Mouse (Mus musculus): ENCODE results near the gene Bclaf1.

The Bclaf1 gene

GRCm38 (mm10) chr10:20314797-20315196 is 2.5 kb downstream of the Bclaf1 start:
- DNase-seq (ENCODE audit: low spot score in 2 of 2) = peak in 1 of 2 experiments; percentile 60

DNA sequence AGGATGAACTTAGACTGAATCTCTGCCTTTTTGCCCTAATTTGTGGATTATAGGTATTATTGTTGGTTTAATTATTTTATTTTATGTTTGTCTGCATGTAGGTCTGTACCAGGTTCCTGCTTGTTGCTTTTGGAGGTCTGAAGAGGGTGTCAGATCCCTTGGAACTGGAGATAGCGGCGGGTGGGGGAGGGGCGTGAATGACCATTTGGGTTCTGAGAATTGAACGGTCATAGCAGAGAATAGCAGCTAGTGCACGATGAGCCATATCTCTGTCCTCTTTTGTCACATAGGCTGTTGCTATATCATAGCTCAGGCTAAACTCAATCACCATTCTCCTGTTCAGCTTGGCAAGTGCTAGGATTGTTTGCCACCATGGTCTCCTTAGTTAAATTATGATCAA is 5.2 kb downstream of the Bclaf1 start:
- no peak for DNase-seq (ENCODE audit: low spot score in 2 of 2)

GRCm38 (mm10) chr10:20326226-20326625 is 14.0 kb downstream of the Bclaf1 start:
- no peak for DNase-seq (ENCODE audit: low spot score in 2 of 2)

GRCm38 (mm10) chr10:20331262-20331661 is 19.0 kb downstream of the Bclaf1 start:
- no peak for DNase-seq (ENCODE audit: low spot score in 2 of 2)

DNA sequence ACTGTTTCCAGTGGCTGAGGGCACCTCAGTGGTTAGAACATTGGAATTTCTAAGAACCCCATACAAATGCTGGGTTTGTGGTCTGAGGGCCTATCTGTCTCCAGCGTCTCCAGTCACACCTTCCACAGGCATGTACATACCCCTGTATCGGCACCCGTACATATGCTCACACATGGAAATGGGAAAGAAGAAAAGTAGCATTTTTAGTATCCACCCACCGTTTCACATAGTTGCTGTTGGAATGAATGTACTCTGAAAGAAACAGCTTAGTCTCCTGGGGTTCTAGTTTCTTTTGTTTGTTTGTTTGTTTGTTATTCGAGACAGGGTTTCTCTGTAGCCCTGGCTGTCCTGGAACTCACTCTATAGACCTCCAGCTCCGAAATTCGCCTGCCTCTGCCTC is 25.6 kb downstream of the Bclaf1 start:
- DNase-seq (ENCODE audit: low spot score in 2 of 2) = no peak

DNA sequence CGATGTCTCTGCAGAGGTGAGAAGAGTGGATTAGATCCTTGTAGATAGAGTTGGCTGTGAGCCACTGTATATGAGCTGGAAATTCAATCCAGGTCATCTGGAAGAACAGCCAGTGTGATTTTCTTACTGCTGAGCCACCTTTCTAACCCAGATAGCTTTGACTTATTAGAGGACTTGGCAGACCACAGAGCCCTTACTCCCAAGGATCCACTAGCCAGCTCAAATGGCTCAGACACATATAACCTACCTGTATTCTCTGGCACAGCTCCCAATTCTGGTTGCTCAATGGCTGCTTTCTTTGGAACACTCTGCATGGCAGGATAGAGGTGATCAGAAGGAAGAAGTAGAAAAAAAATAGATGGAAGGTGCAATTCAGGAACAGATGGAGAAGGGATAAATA is 33.5 kb downstream of the Bclaf1 start:
- DNase-seq (ENCODE audit: low spot score in 2 of 2) = no peak

DNA sequence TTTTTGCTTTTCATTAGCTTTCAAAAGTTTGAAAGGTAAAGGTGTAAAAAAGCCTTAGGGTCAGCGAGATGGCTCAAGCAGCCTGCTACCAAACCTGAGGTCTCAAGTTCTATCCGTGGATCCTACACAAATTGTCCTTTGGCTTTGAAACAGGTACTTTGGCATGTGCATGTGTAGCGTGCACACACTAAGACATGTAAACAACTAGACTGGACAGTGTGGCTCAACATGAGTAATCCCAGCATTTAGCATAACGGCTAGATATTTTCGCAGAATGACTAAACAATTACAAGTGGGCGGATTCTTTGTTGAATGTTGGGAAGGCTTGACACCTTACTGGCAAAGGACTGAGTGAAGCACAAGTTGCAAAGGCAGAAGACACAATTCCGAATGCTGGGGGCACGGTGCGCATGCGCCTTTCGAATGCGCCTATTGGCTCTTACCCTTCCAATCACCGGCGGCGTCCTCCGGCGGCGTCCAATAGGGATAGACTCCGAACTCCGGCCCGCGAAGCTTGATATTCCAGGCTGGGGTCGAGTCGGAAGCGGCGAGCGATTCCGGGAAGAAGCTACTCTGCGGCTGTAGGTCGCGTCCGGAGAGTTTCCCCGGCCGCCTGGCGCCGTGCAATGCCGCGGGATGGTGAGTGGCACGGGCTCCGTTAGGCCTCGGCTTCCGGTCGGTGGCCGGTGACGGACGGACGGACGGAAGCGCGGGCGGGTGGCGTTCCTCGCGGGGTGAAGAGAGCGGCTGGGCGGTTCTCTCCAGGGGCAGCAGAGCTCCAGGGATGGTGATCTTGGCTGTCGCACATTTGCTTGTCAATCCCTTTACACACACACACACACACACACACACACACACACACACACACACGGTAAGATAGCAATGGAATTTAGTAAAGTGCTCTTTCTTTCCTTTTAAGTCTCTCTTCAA is 35.3 kb downstream of the Bclaf1 start, which contains the start of gene Mtfr2:
Mtfr2 (plus strand) TSS at position 486 of the 930 bp plus-strand sequence.
- peak; percentile 89 to 95 for DNase-seq (ENCODE audit: low spot score in 2 of 2)

DNA sequence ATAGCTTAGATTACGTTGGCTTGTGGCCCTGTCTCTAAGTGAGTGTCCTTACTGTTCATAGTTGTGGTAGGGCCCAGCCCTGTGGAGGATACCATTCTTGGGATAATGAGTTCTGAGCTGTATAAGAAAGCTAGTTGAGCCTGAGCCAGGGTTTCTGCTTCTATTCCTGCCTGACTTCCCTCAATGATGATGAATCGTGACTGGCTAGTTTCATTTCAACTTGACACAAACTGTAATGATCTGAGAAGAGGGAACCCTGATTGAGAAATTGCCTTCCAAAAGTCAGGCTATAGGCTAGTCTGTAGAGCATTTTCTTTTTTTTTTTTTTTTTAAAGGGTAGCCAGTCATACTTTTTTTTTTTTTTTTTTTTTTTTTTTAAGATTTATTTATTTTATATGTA is 36.6 kb downstream of the Bclaf1 start:
- no peak for DNase-seq (ENCODE audit: low spot score in 2 of 2)

DNA sequence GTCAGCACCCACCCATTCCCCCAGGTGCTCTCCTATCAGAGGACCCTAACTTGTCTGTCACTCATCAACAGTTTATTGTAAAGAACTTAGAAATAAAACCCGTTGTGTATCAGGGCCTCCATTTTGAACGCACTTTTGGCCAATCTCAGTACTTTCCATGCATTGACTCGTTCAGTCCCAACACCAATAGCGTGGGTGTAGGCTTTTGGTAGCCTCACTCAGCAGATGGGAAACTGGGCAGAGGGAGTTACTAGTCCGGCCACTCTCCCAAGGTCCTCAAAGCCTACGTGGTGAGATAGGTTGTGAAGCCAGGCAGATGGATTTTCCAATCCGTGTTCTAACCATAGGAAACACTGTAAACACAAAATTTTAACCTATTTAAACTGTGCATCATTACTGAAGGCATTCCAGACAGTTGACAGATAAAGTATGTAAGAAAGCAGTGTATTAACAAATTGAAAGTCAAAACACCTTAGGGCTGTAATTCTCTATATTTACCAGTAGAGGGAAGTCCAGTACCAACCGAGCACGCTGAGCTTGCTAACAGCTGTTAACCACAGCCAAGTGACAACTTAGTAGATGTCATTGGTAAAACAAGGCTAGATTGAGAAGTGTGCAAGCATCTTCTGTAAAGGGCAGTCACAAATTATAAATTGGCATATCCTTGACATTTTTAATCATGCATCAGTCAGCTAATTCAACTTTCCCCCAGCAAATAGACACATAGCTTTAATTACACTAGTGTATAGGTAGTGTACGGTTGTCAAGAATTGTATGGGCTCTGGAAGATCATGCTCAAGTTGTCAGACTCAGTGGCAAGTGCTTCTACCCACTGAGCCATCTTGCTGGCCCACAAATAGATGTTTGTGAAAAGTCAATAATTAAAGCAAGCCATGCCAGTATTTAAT is 49.5 kb downstream of the Bclaf1 start:
- DNase-seq (ENCODE audit: low spot score in 2 of 2) = no peak

GRCm38 (mm10) chr10:20362450-20363118 is 50.3 kb downstream of the Bclaf1 start:
- DNase-seq (ENCODE audit: low spot score in 2 of 2) = no peak

- no peak for DNase-seq (ENCODE audit: low spot score in 2 of 2)
These were observed 59.8 kb downstream of the Bclaf1 start for GRCm38 (mm10) chr10:20372046-20372445.

- DNase-seq (ENCODE audit: low spot score in 2 of 2) = no peak
These were observed 65.4 kb downstream of the Bclaf1 start for GRCm38 (mm10) chr10:20377621-20378020.

DNA sequence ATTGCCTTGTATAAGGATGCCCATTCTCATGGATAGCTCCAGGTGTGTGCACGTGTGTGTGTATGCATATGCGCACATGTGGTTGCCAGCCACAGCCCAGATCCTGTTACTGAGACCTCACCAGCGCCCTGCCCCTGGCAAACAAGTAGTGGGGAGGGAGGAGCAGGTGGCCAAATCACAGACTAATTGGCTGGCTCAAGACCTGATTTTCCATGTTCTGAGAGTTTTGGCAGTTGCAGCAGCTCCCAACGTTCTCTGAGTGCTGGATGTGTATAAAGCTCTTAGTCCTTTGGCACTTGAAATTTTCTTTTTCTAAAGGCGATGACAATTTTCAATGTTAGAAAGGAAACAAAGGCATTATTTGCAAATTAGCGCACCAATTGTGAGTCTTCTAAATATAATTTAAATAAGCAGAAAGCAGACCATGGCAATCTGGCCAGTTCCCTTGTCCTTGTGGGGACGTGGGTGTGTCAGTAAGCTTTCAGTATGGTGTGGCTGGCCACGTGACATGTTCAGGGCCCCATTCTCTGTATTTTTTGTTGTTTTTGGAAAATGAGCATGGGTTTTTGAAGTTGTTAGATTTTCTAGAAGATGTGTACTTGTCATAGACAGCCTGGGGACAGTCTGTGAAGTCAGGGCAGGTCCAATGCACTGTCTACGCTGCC is 66.9 kb downstream of the Bclaf1 start:
- no peak for DNase-seq (ENCODE audit: low spot score in 2 of 2)

DNA sequence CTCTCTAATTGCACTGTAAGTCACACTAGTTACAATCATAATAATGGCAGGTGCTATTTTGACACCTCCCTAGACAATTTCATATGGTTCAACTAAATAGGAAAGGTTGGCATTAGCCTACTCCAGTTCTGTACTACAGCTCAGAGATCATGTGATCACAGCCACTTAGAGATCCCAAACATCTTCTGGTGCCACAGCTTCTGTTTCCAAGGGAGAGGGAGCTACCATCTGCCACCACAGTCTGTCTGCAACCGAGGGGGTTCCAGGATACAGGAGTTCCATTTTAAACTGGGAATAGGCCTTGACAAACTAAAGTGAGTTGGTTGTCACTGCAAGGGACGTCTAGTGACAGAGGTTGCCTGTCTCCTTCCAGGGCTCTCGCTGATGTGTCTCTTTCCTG is 68.5 kb downstream of the Bclaf1 start:
- DNase-seq (ENCODE audit: low spot score in 2 of 2) = no peak

- DNase-seq (ENCODE audit: low spot score in 2 of 2) = no peak
These were observed 69.1 kb downstream of the Bclaf1 start for GRCm38 (mm10) chr10:20381352-20381751.

- DNase-seq (ENCODE audit: low spot score in 2 of 2) = no peak
These were observed 70.6 kb downstream of the Bclaf1 start for GRCm38 (mm10) chr10:20382807-20383419.

DNA sequence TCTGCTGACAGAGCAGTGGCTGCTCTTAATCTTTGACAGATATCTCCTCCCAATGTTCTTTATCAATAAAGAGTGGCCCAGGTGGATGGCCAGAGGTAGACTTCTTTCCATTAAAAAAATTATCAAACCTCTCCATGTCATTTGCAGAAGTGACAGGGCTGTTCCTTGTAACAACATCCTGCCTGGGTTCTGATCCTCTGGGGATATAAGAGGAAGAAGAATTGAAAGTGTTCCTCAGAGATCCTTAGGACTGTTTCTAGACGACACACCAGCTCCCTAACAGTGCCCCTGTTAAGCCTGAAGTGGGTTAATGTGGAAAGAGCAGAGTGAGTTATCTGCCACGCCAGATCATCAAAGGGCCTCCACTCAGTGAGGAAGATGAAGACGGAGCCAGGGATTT is 78.3 kb downstream of the Bclaf1 start:
- no peak for DNase-seq (ENCODE audit: low spot score in 2 of 2)

Data from spleen, postnatal 10 days (tissue).